Mouse (Mus musculus) intestine, embryonic 14.5 days (tissue): ENCODE measurements around the gene Mical2. TPM values are rescaled to one million over a fixed set of nuclear protein-coding genes. Genes with fewer than 3 reads are reported as not detected.

Experiments
- ATAC-seq: fragments of 200-750 bp; cut with Nextera tagmentation; replicated peaks from 2 replicates; pipeline ENCODE4 v1.8.0; 2017; ENCODE audit warnings: low read depth, moderate number of reproducible peaks, moderate TSS enrichment, moderate library complexity; ENCODE audit not compliant: low FRiP score, low TSS enrichment
- DNase-seq: peaks from one replicate; pipeline ENCODE4 v3.0.0-alpha.2; 2018; ENCODE audit warnings: low spot score
- H3K27ac ChIP-seq: fragments of 300-500 bp; sonication (generic); 2 replicates; pipeline ENCODE4 v1.5.1; 2014; ENCODE audit warnings: low read depth, mild to moderate bottlenecking, control low read depth
- H3K27me3 ChIP-seq: fragments of 300-500 bp; sonication (generic); replicated peaks from 2 replicates; pipeline ENCODE4 v1.6.1; 2014; ENCODE audit warnings: low read length, control low read depth; ENCODE audit not compliant: control insufficient read depth, insufficient read depth
- H3K36me3 ChIP-seq: fragments of 300-500 bp; sonication (generic); 2 replicates; pipeline ENCODE4 v1.6.1; 2014; ENCODE audit warnings: low read length, control low read depth; ENCODE audit not compliant: control insufficient read depth, insufficient read depth
- H3K4me1 ChIP-seq: fragments of 300-500 bp; sonication (generic); replicated peaks from 2 replicates; pipeline ENCODE4 v1.6.1; 2014; ENCODE audit warnings: low read length, control low read depth, mixed read lengths; ENCODE audit not compliant: control insufficient read depth, insufficient read depth
- H3K4me2 ChIP-seq: fragments of 300-500 bp; sonication (generic); 2 replicates; pipeline ENCODE4 v1.6.1; 2014; ENCODE audit warnings: low read length
- H3K4me3 ChIP-seq: fragments of 300-500 bp; sonication (generic); 2 replicates; pipeline ENCODE4 v1.5.1; 2014; ENCODE audit warnings: low read depth, low read length, control low read depth, mixed read lengths
- H3K9ac ChIP-seq: fragments of 300-500 bp; sonication (generic); 2 replicates; pipeline ENCODE4 v1.6.1; 2014; ENCODE audit warnings: mild to moderate bottlenecking, low read length
- H3K9me3 ChIP-seq: fragments of 300-500 bp; sonication (generic); 2 replicates; pipeline ENCODE4 v1.6.1; 2016; ENCODE audit warnings: low read length, control low read depth; ENCODE audit not compliant: control insufficient read depth
- WGBS: fragments of 180-500 bp; shearing (Covaris S2); extraction: QIAGEN DNeasy Blood & Tissue Kit; methylation state at CpG from one replicate; pipeline ENCODE4 v1.1.7; 2014; 5-methylcytosine and 5-hydroxymethylcytosine counted together
- polyA plus RNA-seq: library from polyadenylated mRNA; unstranded; fragments of >200 nt; fragmentation: Nextera tagmentation; extraction: Ambion mirVana; gene quantifications from 2 replicates; pipeline ENCODE4 v1.2.1, GENCODE M21; 2014

The Mical2 gene
- polyA plus RNA-seq, result 16.6 and 18.2 TPM in 2 replicates

- Histone ChIP-seq H3K4me3 (peak within 1 kb of the TSS; percentile 54), H3K27ac (peak within 1 kb of the TSS; percentile 1; the same call in 1 of the 2 replicates), H3K9ac (peak within 1 kb of the TSS; percentile 50), H3K4me1 (peaks cover 21% of the 10 kb centered on the region), H3K4me2 (peak within 1 kb of the TSS; percentile 99), H3K36me3 (no peaks in the 10 kb centered on the region), H3K9me3 (no peaks in the 10 kb centered on the region), H3K27me3 (peaks cover 4% of the 10 kb centered on the region; the same call in 1 of the 2 replicates)
- WGBS, result 0% methylated on average over 53 of the region's 53 CpGs
- DNase-seq, result peak; percentile 88
- ATAC-seq, result peak; percentile 98
Measured at GRCm38 (mm10) chr7:112225615-112226262, at the start of gene Mical2. Gene Mical2, plus strand, starts transcription at chr7:112225856.

- H3K4me2 ChIP-seq, result no peak overlapping the region
- H3K27ac ChIP-seq, result no peak overlapping the region
- H3K4me3 ChIP-seq, result no peak overlapping the region
- ATAC-seq (no peak), DNase-seq (no peak)
- 95% methylated on average over 2 of the region's 2 CpGs for WGBS
- H3K36me3 ChIP-seq, result no peaks in the 10 kb centered on the region
- H3K4me1 ChIP-seq, result 0 out of 2 replicates have a peak, but pooled peaks cover 5% of the 10 kb centered on the region
- H3K9ac ChIP-seq, result no peak overlapping the region
- no peaks in the 10 kb centered on the region for H3K9me3 ChIP-seq
- no peaks in the 10 kb centered on the region for H3K27me3 ChIP-seq
Measured at GRCm38 (mm10) chr7:112176627-112177026, 49.0 kb upstream of the Mical2 start.

- Histone ChIP-seq H3K9me3 (no peaks in the 10 kb centered on the region), H3K9ac (no peak overlapping the region), H3K4me1 (0 out of 2 replicates have a peak, but pooled peaks cover 5% of the 10 kb centered on the region), H3K36me3 (no peaks in the 10 kb centered on the region), H3K27ac (no peak overlapping the region), H3K4me3 (no peak overlapping the region), H3K27me3 (no peaks in the 10 kb centered on the region), H3K4me2 (peak overlapping the region; percentile 25; the same call in 1 of the 2 replicates)
- ATAC-seq, result peak; percentile 74
- WGBS, result 18% methylated on average over 10 of the region's 10 CpGs
- DNase-seq, result peak; percentile 92
Measured at GRCm38 (mm10) chr7:112180235-112180705, 45.4 kb upstream of the Mical2 start.

- Histone ChIP-seq H3K27ac (no peak overlapping the region), H3K4me2 (no peak overlapping the region), H3K4me3 (no peak overlapping the region), H3K9ac (no peak overlapping the region), H3K9me3 (no peaks in the 10 kb centered on the region), H3K27me3 (no peaks in the 10 kb centered on the region), H3K4me1 (0 out of 2 replicates have a peak, but pooled peaks cover 5% of the 10 kb centered on the region), H3K36me3 (no peaks in the 10 kb centered on the region)
- DNase-seq (peak; percentile 97), ATAC-seq (0 out of 2 replicates have a peak, but pooled peaks have one; percentile 19)
- WGBS, result 33% methylated on average over 5 of the region's 5 CpGs
Measured at GRCm38 (mm10) chr7:112183258-112183841, 42.3 kb upstream of the Mical2 start.

GRCm38 (mm10) chr7:112184519-112185225 lies 41.0 kb upstream of the Mical2 start:
- H3K36me3 ChIP-seq, result no peaks in the 10 kb centered on the region
- H3K4me2 ChIP-seq, result no peak overlapping the region
- no peak overlapping the region for H3K27ac ChIP-seq
- H3K27me3 ChIP-seq, result no peaks in the 10 kb centered on the region
- DNase-seq (no peak), ATAC-seq (no peak)
- 0 out of 2 replicates have a peak, but pooled peaks cover 5% of the 10 kb centered on the region for H3K4me1 ChIP-seq
- H3K9ac ChIP-seq, result no peak overlapping the region
- H3K9me3 ChIP-seq, result no peaks in the 10 kb centered on the region
- WGBS, result 83% methylated on average over 6 of the region's 6 CpGs
- H3K4me3 ChIP-seq, result no peak overlapping the region

GRCm38 (mm10) chr7:112185226-112185745 lies 40.4 kb upstream of the Mical2 start:
- WGBS, result 63% methylated on average over 9 of the region's 9 CpGs

GRCm38 (mm10) chr7:112186871-112187270 lies 38.8 kb upstream of the Mical2 start:
- no peak overlapping the region; the same call in 1 of the 2 replicates for H3K27ac ChIP-seq
- ATAC-seq, result no peak

More at GRCm38 (mm10) chr7:112185226-112185745, 40.4 kb upstream of the Mical2 start:
- H3K9ac ChIP-seq, result no peak overlapping the region
- H3K27ac ChIP-seq, result no peak overlapping the region
- H3K4me1 ChIP-seq, result 0 out of 2 replicates have a peak, but pooled peaks cover 5% of the 10 kb centered on the region
- H3K9me3 ChIP-seq, result no peaks in the 10 kb centered on the region
- ATAC-seq (no peak), DNase-seq (no peak)
- H3K4me2 ChIP-seq, result no peak overlapping the region
- no peaks in the 10 kb centered on the region for H3K36me3 ChIP-seq
- no peak overlapping the region for H3K4me3 ChIP-seq
- H3K27me3 ChIP-seq, result no peaks in the 10 kb centered on the region

More at GRCm38 (mm10) chr7:112186871-112187270, 38.8 kb upstream of the Mical2 start:
- Histone ChIP-seq H3K27me3 (no peaks in the 10 kb centered on the region), H3K4me2 (no peak overlapping the region), H3K36me3 (no peaks in the 10 kb centered on the region), H3K4me3 (no peak overlapping the region), H3K9ac (no peak overlapping the region), H3K4me1 (no peaks in the 10 kb centered on the region), H3K9me3 (no peaks in the 10 kb centered on the region)
- WGBS, result 86% methylated on average over 7 of the region's 7 CpGs
- no peak for DNase-seq
